Mouse (Mus musculus) right cerebral cortex, postnatal 36 days (tissue): ENCODE results near the gene Aco2.

Source experiments
- DNase-seq, 2 experiments: peaks; one replicate each; pipeline ENCODE4 v3.0.0; 2022; ENCODE audit warnings: low spot score in 2 of 2, mixed read lengths in 1 of 2

The Aco2 gene

DNA sequence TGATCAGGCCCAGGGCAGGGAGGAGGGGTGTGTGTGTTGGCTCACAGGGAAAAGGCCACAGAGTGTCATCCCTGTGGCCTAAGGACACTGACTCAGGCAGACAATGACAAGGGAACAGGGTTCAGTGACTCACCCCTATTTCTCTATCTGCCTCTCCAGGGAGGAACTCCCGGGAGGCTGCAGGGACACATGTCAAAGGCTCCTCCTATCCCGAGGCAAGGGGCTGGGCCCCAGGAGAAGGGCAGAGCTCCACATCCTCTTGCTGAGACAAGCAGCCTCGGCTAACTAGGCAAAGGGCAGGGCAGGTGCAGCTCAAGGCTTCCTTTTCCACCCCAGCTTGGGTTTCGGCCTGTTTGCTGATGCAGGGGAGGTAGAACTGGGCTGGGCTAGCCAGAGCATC is 26.4 kb upstream of the Aco2 start:
- DNase-seq = no peak

DNA sequence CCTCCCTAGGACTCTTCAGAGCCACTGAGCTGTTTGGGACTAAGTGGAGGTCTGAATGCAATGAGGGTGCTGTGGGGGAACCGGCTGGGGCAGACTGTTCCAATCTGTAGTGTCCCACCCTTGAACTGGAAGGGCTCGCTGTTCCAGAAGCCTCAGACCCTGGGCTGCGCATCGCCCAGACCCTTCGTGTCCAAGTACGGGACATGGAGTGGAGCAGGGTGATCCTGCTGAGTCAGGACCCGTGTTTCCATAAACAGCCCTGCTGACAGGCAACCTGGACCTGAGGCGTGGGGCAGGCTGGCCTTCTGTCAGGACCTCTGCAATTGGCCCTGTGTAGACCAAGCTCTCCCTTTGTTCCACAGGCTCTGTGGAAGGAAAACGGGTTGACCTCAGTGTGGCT is 25.4 kb upstream of the Aco2 start:
- no peak for DNase-seq

DNA sequence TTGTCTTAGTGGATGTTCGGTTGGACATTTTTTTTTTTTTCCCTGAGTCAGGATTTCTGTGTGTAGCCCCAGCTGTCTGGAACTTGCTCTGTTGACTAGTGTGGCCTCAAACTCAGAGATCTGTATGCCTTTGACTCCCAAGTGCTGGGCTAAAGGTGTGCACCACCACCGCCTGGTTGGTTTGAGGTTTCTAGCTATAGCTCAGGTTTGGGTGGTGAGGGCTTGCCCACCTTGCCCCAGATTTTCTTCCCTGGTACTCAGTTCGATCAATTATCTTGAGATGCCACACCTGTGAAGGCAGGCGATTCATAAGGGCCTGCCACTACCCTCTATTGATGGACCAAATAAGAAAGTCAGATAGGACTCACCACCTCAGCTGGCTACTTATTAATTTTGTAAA is 24.9 kb upstream of the Aco2 start:
- DNase-seq = no peak

DNA sequence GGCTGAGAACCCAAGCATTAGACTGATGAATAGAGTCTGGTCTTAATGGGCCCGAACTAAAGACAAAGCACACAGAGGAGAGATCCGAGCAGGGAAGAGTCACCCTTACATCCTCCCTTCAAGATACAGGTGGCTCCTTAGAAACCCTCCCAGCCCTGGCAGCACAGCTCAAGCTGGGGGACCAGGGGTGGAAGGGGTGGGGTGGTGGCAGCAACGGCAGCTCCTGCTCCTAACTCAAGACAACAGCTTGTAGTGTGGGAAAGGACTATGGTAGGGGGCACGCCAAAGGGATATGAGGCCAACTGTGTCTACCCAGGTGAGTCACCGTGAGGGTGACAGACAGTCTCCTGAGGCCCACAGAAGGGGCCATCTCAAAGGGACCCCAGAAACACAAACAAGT is 24.2 kb upstream of the Aco2 start:
- DNase-seq = no peak

DNA sequence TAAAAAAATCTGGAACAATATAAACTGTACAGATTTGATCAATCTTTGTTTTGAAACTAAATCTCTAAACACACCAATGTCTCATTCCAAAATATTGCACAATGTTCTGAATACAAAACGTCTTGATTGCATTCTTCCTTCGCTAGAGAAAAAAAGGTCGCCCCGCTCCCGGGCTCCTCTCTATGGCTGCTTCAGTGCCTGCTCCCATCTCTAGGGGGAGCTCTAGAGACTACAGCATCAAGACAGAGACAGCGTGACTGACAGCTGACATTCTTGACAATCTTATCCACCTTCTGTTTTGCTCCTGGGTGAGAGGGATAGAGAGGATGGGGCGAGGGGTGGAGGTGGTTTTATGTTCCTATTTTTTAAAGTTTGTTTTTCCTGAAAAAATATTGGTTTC is 23.8 kb upstream of the Aco2 start:
- no peak for DNase-seq

DNA sequence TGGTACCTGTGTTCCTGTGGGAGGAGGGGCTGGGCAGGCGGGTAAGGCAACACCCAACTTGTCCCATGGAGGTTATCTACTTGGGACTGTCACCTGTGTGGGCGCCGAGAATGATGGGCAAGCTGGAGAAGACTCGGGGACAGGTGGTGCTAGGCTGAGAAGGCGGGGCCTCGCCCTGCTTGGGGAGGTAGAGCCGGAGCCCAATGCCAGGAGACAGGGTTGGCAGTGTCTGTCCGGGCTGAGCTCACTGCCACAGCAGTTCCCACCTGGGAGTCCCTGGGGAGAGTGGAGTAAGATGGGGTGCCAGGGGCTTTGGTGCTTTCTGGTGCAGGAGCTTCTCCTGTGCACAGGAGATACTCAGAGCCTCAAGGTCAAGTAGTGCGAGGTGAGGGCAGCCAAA is 23.0 kb upstream of the Aco2 start:
- DNase-seq = no peak

DNA sequence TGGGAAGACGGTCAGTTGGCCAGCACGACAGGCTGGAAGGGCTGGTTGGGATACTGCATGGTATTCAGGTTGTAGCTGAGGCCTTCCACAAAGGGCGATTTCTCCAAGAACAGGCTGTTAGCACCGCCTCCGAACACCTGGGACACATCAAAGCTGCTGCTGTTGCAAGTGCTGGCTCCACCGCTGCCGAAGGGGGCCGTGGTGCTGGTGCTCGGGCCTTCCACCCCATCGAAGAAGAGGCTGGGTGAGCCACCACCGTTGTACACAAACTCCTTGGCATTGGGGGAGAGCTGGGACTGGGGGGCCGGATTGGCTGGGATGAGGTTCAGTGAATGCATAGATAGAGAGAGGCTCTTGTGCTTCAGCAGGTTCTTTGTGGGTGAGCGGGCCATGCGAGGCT is 21.4 kb upstream of the Aco2 start:
- no peak for DNase-seq

DNA sequence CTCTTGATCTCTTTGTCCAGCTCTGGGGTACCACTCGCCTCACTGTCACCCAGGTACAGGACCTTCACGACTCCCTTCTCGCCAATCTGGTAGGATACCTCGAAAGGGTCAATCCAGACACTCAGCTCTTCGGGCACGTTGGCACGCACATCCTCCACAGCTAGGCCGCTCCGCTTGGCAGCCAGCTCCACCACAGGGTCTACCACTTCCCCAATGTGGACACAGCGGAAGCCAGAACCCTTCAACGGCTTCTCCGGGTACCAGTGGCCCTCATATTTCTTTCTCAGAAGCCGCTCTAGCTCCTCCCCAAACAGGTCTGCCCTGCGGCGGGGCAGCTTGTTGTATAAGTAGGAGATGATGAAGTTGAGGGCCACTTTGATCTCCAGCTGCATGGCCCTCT is 20.7 kb upstream of the Aco2 start:
- no peak for DNase-seq

DNA sequence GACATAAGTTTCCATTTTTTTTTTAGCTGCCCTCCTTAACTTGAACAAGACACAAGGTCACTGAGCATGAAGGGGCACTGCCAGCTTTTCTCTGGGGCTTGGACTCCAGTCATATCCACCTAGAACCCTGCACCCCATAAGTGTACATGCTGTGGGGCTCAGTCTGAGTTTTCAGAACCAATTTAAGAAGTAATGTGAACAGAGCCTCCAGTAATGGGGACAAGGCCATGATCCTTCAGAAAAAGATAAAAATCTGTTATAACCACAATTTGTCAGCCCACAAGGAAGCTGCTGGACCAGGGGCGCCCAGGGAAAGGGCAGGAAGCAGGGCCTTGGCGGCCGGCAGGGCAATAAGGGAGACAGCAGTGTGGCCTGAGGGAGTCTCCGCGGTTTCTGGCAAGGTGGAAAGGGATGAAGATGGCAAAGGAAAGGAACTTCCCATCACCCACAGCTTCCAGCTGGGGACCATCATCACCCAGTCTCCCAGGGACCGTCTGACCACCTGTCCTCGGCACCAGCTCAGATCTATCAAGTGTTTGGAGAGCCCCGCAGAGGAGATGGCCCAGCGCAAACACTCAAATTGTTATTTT is 19.6 kb upstream of the Aco2 start:
- DNase-seq = no peak

DNA sequence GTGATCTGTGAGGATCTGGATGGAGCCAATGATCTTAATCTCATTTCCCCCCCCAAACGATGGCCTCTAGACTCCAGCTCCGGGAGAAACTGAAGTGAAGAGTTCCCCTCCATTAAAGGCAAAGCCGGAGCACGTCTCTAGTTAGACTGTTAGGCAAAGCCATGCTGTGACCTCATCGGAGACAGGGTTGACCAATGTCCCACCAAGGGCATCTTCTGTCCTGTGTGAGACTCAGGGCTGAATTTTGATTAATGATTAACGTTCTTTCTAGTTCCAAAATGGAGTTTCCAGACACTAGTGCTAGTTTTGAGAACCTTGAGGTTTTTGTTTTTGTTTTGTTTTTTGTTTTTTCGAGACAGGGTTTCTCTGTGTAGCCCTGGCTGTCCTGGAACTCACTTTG is 19.0 kb upstream of the Aco2 start:
- DNase-seq = no peak

DNA sequence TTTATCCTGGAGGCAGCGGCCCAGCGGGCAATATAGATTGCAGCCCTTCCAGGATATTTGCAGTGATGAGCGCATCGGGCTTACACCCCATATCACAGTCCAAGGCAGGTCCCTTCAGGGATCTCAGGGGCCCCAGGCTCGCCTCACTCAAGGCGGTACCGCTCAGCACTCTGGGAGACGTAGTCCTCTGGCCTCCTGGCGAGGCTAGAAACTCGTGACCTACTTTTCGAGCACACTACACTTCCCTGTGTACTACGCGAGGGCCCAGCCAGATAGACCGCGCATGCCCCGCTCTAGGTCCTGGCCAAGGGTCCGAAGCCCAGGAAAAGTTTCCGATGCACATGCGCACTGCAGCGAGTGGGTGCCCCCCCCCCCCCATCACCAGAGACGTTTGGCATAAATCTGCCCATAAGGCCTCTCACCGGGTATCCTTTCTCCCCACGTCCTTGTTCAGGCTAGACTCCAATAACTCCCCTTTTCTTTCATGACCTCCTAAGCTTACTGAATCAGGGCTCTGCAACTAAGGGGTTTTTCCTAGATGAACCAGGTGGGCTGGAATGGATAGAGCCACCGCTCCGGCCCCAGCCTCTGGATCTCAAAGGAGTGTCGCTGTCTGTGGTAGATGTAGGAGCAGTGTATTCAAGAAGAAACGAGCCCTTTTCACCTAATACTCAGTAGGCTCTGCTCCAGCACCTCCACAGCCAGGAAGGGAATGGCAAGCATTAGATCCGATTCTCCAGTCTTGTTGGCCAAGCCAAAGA is 15.9 kb upstream of the Aco2 start:
- DNase-seq = peak; percentile 83 to 90

DNA sequence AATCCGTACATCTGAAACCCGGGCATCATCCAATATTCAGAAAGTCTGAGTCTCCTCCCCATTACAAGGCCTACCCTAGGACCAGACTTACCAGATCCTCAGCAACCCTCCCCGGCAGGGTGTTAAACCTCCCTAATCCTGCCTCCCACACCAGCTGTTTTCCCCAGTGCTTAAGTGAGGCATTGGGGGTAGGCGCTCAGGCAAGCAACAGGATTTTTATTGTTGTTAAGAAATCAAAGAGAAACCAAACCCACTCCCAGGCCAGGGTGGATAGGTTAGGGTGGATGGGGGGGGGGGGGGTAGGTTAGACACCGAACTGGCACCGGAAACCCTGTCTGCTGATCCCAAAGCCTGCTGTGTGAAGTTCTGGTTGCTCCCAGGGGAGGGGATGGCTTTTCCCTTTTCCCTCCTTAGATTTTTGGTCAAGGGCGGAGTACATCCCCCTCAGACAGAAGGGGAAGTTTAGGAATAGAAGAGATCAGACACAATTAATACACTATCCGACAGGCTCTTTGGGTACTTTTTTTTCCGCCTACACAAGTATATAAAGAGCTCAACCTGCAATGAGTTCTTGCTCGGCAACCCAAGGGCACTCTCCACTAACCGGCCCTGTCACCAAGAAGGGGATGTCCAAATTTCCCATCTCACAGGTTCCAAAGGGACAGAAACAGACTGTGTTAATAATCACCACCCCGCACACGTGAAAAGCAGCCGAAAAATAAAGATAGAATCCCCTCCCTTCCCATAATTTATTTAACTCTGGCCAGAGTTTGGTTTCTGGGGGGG is 15.0 kb upstream of the Aco2 start:
- no peak for DNase-seq

DNA sequence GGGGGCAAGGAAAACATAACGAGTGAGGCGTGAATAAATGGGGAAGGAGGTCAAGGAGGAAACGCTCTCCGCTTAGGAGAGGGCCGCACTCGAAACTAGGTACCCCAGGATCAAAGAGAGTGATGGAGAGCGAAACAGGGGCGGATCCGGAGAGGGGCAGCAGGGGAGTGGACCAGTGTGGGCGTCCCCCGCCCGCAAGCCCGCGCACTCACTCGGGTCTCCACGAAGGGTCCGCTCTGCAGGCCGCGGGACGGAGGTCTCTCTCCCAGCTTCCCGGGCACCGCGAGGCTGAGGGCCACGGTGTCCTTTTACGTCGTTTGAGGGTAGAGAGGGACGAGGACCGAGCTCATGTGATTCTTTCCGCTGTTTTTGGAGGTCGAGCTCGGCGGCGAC is 14.4 kb upstream of the Aco2 start:
- DNase-seq = peak in 1 of 2 experiments; percentile 18

DNA sequence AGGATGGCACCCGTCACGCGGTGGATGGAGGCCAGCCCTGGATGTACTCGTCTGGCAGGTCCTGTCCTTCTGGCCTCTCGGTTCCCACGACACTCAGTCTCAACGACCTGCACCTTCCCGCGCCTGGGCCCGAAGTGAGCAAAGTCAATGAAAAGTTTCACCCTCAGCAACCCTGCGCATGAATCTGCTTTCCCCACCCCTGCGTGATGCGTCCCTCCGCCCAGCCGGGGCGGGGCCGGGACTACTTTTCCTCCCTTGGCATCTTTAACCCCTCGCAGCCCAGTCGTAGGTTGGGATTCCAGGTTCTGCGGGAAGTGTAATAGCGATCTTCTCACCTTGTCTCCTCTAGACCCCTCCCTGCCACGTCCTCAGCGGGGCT is 14.0 kb upstream of the Aco2 start:
- DNase-seq = peak; percentile 83 to 84

DNA sequence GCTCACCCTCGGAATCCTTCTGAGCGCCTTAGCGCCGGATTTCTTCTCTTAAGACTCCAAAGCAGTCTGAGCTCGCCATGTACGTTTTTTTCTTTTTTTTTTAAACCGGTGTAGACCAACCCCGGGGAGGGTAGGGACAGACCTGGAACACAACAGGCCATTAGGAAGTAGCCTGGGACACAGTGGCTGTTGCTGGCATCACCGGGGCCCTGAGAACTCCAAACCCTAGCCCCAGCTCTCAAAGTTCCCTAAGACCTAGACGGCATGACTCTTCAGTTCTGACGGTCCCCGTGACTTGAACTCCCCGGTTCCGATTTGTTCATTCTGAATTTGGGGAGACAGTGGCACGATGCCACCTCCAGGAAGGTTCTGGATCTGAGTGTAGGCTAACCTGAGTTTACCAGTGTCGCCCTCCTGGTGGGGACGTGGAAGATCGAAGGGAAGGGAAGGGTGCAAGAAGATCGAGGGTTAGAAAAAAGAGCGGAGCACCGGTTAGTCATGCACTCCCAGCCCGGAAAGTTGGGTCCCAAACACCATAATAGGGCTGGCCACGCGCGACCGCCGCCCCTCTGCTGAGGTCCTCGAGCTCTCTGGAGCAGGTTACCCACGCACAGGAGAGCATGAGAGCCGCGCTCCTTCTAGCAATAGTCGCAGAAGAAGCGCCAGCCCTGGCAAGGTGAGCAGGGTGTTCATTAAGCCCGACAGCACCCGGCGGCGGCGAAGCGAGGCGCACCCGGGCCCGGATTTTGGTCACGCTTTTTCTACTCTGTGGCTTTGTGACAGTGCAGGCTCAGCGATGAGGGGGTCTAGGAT is 13.4 kb upstream of the Aco2 start, which contains the start of gene Tob2:
Gene Tob2, minus strand, starts transcription at position 280 of the 813 bp plus-strand sequence.
- DNase-seq = peak; percentile 38 to 58

DNA sequence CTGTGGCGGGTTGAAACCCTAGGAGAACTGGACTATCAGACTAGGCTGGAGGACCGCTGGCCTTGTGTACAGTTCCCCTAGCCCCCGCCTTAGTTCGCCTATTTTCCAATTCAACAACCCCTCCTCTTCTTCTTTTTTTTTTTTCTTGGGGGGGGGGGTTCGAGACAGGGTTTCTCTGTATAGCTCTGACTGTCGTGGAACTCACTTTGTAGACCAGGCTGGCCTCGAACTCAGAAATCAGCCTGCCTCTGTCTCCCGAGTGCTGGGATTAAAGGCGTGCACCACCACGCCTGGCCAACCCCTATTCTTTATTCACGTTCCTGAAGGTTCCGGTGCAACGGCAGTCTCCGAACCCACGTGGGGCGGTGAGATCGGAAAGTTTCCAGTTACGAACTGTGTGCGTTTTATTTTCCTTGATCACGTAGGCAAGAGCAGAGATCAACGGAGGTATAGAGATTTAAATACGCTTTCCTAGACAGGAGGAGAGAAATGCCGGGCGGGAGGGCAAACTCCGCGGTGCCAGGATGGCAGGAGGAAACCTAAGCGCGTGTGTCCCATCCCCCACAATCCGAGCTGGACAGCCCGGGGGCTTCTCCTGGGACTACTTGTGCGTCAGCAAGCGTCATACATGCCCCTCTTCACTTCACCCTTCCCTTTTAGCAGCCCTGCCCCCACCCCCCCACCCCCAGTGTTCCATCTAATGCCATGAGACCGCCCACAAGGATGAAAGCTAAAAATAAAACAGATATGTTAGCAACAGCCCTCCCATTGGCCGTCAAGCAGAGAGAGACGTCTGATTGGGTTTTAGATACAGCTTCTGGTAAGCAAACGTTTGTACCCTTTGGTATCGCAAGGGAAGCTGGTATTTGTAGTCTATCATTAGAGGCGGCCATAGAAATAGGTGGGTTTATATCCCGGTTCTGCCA is 12.5 kb upstream of the Aco2 start:
- DNase-seq = peak; percentile 86 to 96

DNA sequence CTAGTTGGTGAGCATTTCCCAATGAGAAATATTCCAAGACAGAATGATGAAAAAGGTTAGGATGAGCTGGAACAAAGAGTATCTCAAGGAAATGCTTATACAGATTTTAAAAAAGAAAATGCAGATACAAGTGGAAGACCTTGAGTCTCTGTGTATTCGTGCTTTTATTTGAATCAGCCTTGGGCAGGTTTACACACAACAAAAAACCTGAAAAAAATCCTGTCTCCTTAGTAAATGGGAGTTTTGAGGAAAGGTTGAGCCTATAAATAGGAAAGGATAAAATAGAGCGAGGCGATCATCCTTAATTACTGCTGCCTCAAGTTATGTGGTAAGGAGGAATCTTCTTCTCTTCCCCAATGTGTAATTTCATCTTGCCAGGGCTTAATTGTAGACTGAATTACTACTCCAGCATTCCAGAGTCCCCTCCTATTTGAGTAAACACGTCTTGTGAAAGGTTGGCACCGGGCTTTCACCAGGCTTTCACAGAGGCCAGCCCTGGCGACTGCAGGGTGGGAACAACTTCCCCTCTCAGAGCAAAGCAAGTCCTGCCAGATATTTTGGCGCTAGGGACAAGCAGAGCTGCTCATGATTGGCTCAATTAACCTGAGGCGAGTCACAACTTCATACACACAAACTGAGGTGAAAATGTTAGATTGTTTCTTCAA is 11.5 kb upstream of the Aco2 start:
- DNase-seq = no peak

DNA sequence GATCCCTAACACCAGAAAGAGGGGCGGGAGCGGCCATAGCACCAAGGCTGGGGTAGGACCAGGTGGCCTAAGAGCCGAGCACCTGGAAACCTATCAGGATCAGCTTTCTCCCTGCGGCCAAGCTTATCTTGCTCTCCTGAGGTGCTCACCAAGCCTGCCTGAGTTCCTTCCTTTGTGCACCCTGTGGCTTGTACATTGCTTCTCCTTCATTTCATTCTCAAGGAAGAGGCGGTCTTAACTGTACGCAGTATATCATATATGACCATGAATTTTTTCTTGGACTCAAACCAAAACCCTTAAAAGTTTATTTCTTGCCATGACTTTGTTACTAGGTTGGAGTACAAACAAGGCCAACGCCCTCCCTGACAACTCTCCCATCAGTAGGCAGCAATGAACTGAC is 7.9 kb upstream of the Aco2 start:
- no peak for DNase-seq

DNA sequence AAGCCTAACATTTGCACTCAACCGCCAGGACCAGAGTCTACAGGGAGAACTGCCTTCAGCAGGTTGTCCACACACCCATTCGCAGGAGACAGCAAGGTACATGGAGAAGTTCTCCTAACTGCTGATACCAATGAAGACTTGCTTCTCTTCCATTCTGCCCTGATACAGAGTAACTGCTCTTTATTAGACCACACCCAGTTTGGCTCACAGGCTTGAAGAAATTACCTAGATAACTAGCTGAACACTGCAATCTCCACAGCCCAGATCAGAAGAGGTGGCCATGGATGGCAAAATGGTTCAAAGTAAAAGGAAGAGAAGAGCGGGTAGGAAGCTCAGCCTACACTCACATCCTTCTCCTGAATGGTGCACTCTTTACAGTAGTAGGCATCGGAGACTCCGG is 2.1 kb upstream of the Aco2 start:
- no peak for DNase-seq

DNA sequence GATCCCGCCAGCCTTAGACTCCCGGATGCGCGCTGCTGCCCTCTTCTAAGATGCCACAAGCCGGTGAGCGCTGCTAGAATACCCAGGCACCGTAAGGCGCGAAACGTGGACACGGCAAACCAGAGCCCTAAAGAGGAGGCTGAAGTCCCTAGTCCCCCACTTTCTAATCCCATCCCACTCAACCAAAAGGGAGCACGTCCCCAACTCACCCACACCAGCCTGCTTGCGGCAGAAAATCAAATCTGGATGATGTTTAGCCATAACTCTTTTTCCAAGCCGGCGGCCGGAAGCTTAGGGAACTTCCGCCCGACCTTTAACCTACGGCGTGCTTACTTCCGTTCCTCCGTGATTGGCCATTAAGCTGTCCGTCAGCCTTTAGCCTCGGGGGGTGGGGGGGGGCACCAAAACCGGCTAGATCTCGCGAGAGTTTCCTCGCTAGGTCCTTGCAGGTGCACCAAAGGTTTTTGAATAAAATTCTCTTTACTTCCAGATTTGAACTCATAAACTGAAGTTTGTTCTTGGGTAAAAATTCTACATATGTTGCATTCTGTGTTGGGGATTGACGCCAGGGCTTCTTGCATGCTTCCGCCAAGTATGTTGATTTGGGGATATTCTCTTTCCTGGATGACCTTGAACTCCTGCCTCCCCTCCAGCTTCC is 376 bp upstream of the Aco2 start, which contains the start of gene Phf5a:
Gene Phf5a, minus strand, starts transcription at position 308 of the 658 bp plus-strand sequence.
- DNase-seq = peak; percentile 76 to 86
